Mouse (Mus musculus): Measurements from ENCODE around the gene Lmod3.

- TF ChIP-seq CTCF (conservative IDR thresholded peaks at IDR 0.05; ENCODE audit: low read length) (no peak), POU5F1 (IDR thresholded peaks at IDR 0.05; ENCODE audit: borderline replicate concordance, low read length) (no peak), NANOG (IDR thresholded peaks at IDR 0.05; ENCODE audit: borderline replicate concordance, low read length) (no peak)
Observed at GRCm38 (mm10) chr6:97293667-97294569, 41.4 kb upstream of the Lmod3 start.
